Mouse (Mus musculus): ENCODE measurements at regions not wholly inside any gene's neighbourhood (a gene's known extent, or its start where the extent isn't known, plus 50 kb on each side); places are given as distances from the start of the nearest gene placed in this dataset.

- 0 out of 2 replicates have a peak, but pooled peaks cover 5% of the 10 kb centered on the region for H3K27me3 ChIP-seq (ENCODE audit: control insufficient read depth, insufficient read depth, low read length)
- H3K36me3 ChIP-seq (ENCODE audit: control insufficient read depth, insufficient read depth, low read length) = no peaks in the 10 kb centered on the region
- no peak for ATAC-seq (replicated peaks; ENCODE audit: insufficient number of reproducible peaks, low FRiP score, low TSS enrichment)
- 59% methylated on average over 6 of the region's 6 CpGs for WGBS (ENCODE audit: insufficient replicate concordance)
- no peak overlapping the region for H3K27ac ChIP-seq (ENCODE audit: low read depth, low read length)
- no peak overlapping the region for H3K4me3 ChIP-seq (ENCODE audit: low read depth, low read length)
- no peak overlapping the region for H3K9ac ChIP-seq (ENCODE audit: low read depth, low read length)
- H3K9me3 ChIP-seq (replicated peaks; ENCODE audit: control insufficient read depth, low read length) = no peaks in the 10 kb centered on the region
- peaks cover 24% of the 10 kb centered on the region for H3K4me1 ChIP-seq (ENCODE audit: control insufficient read depth, insufficient read depth, low read length)
- H3K4me2 ChIP-seq = no peak overlapping the region
These were observed 68.1 kb downstream of the Efnb1 start for GRCm38 (mm10) chrX:99204077-99204476.

- Histone ChIP-seq H3K4me1 (ENCODE audit: control insufficient read depth, insufficient read depth, low read length) (peaks cover 34% of the 10 kb centered on the region), H3K4me3 (ENCODE audit: low read depth, low read length) (no peak overlapping the region), H3K27me3 (ENCODE audit: control insufficient read depth, insufficient read depth, low read length) (0 out of 2 replicates have a peak, but pooled peaks cover 2% of the 10 kb centered on the region), H3K9me3 (replicated peaks; ENCODE audit: control insufficient read depth, low read length) (no peaks in the 10 kb centered on the region), H3K36me3 (ENCODE audit: control insufficient read depth, insufficient read depth, low read length) (no peaks in the 10 kb centered on the region), H3K27ac (ENCODE audit: low read depth, low read length) (no peak overlapping the region), H3K4me2 (no peak overlapping the region), H3K9ac (ENCODE audit: low read depth, low read length) (no peak overlapping the region)
- whole genome bisulfite sequencing (ENCODE audit: insufficient replicate concordance) = 73% methylated on average over 7 of the region's 7 CpGs
- ATAC-seq (replicated peaks; ENCODE audit: insufficient number of reproducible peaks, low FRiP score, low TSS enrichment) = no peak
These were observed 65.2 kb downstream of the Efnb1 start for GRCm38 (mm10) chrX:99201081-99201480.

GRCm38 (mm10) chrX:99199669-99200068 is 63.7 kb downstream of the Efnb1 start:
- peak overlapping the region; percentile 56; the same call in 1 of the 2 replicates for H3K4me2 ChIP-seq
- 0 out of 2 replicates have a peak overlapping the region, but pooled peaks have one; percentile 49 for H3K9ac ChIP-seq (ENCODE audit: low read depth, low read length)
- no peaks in the 10 kb centered on the region for H3K9me3 ChIP-seq (replicated peaks; ENCODE audit: control insufficient read depth, low read length)
- no peaks in the 10 kb centered on the region for H3K36me3 ChIP-seq (ENCODE audit: control insufficient read depth, insufficient read depth, low read length)
- WGBS (ENCODE audit: insufficient replicate concordance) = 34% methylated on average over 5 of the region's 5 CpGs
- H3K27me3 ChIP-seq (ENCODE audit: control insufficient read depth, insufficient read depth, low read length) = 0 out of 2 replicates have a peak, but pooled peaks cover 2% of the 10 kb centered on the region
- no peak overlapping the region for H3K4me3 ChIP-seq (ENCODE audit: low read depth, low read length)
- peaks cover 33% of the 10 kb centered on the region for H3K4me1 ChIP-seq (ENCODE audit: control insufficient read depth, insufficient read depth, low read length)
- ATAC-seq (replicated peaks; ENCODE audit: insufficient number of reproducible peaks, low FRiP score, low TSS enrichment) = peak; percentile 16
- peak overlapping the region; percentile 96 for H3K27ac ChIP-seq (ENCODE audit: low read depth, low read length)

GRCm38 (mm10) chrX:99198961-99199631 is 63.2 kb downstream of the Efnb1 start:
- H3K4me3 ChIP-seq (ENCODE audit: low read depth, low read length) = peak overlapping the region; percentile 19
- 15% methylated on average over 28 of the region's 29 CpGs for WGBS (ENCODE audit: insufficient replicate concordance)
- H3K9me3 ChIP-seq (replicated peaks; ENCODE audit: control insufficient read depth, low read length) = no peaks in the 10 kb centered on the region
- peak overlapping the region; percentile 62 for H3K9ac ChIP-seq (ENCODE audit: low read depth, low read length)
- 0 out of 2 replicates have a peak, but pooled peaks cover 2% of the 10 kb centered on the region for H3K27me3 ChIP-seq (ENCODE audit: control insufficient read depth, insufficient read depth, low read length)
- ATAC-seq (replicated peaks; ENCODE audit: insufficient number of reproducible peaks, low FRiP score, low TSS enrichment) = peak; percentile 85
- H3K4me1 ChIP-seq (ENCODE audit: control insufficient read depth, insufficient read depth, low read length) = peaks cover 31% of the 10 kb centered on the region
- peak overlapping the region; percentile 96 for H3K27ac ChIP-seq (ENCODE audit: low read depth, low read length)
- H3K36me3 ChIP-seq (ENCODE audit: control insufficient read depth, insufficient read depth, low read length) = no peaks in the 10 kb centered on the region
- H3K4me2 ChIP-seq = peak overlapping the region; percentile 56

All from heart, embryonic 11.5 days (tissue).